9 mouse cellular contexts compared by ENCODE assay signal in genomic region chr2:165968876-165969275, GRCm38 (mm10). TPM values are rescaled to one million over a fixed set of nuclear protein-coding genes. Genes with fewer than 3 reads are reported as not detected.
DNase-seq lines count a peak whose midpoint lies in the region; ATAC-seq and TF ChIP-seq lines count a peak whose summit lies in the region.
"Had no signal": no experiment of that assay in that cellular context is flagged by ENCODE, and none has a peak within 500 bp of the region (broad histone marks: within the 10 kb centered on the region; RNA-seq: fewer than 3 reads in every experiment).

No protein-coding gene starts in this region.

- H3K4me1 ChIP-seq in MEL (ENCODE audit: control insufficient read depth in 1 of 2, insufficient read depth in 2 of 2, low read length in 2 of 2) = peaks cover 4 to 38% of the 10 kb centered on the region in 2 experiments

- DNase-seq in 3134 (ENCODE audit: extremely low read depth, insufficient read length, low spot score) (peak; percentile 75), MEL (ENCODE audit: low read depth, low spot score) (no peak)
- peak; percentile 46 for DNase-seq in gastrocnemius, postnatal 25 days
- peak; percentile 72 for DNase-seq in kidney, adult 9 months
- no peak for DNase-seq in layer of hippocampus, postnatal 36 days
- DNase-seq in spleen, postnatal 4 days (ENCODE audit: low spot score in 2 of 2) = no peak
- DNase-seq in testis, postnatal 14 days (ENCODE audit: low spot score) = no peak

- peak overlapping the region; percentile 39 for H3K27ac ChIP-seq in MEL (ENCODE audit: control insufficient read depth, low read depth, low read length)
- H3K27ac ChIP-seq: embryonic facial prominence, embryonic 15.5 days had no signal

- H3K9ac ChIP-seq in MEL (ENCODE audit: control insufficient read depth, low read depth, low read length, poor library complexity, severe bottlenecking) = peak overlapping the region; percentile 23; the same call in 1 of the 2 replicates
- H3K9ac ChIP-seq: embryonic facial prominence, embryonic 15.5 days had no signal

- H3K79me2 ChIP-seq in MEL (ENCODE audit: control insufficient read depth, insufficient read depth, low read length, poor library complexity) = no peaks in the 10 kb centered on the region

- TF ChIP-seq CTCF in MEL (IDR thresholded peaks at IDR 0.05 in 2 of 3, conservative IDR thresholded peaks at IDR 0.05 in 1 of 3; ENCODE audit: control insufficient read depth in 1 of 3, insufficient read depth in 1 of 3, low read depth in 2 of 3, low read length in 3 of 3, poor library complexity in 1 of 3, severe bottlenecking in 1 of 3) = no peak

- TF ChIP-seq POLR2A in MEL (IDR thresholded peaks at IDR 0.05; ENCODE audit: control insufficient read depth in 1 of 2, insufficient read depth in 1 of 2, low read depth in 1 of 2, low read length in 2 of 2, poor library complexity in 1 of 2) = no peak

- H3K36me3 ChIP-seq in MEL (ENCODE audit: control insufficient read depth in 1 of 2, insufficient read depth in 2 of 2, low read length in 2 of 2) = peaks cover 0 to 20% of the 10 kb centered on the region in 2 experiments; a peak in 2 of 4 replicates
- H3K36me3 ChIP-seq: embryonic facial prominence, embryonic 15.5 days had no signal

- peak overlapping the region in 1 of 2 experiments; percentile 20; a peak in 1 of 4 replicates for H3K4me3 ChIP-seq in MEL (ENCODE audit: control insufficient read depth in 1 of 2, insufficient read depth in 1 of 2, low read depth in 2 of 2, low read length in 2 of 2)
- H3K4me3 ChIP-seq: embryonic facial prominence, embryonic 15.5 days had no signal

- no peak for TF ChIP-seq EP300 in MEL (IDR thresholded peaks at IDR 0.05; ENCODE audit: low read depth in 1 of 2, low read length in 2 of 2)

- H3K27me3 ChIP-seq in MEL (ENCODE audit: control insufficient read depth in 1 of 2, insufficient read depth in 2 of 2, low read length in 2 of 2) = no peaks in the 10 kb centered on the region
- H3K27me3 ChIP-seq: embryonic facial prominence, embryonic 15.5 days had no signal

- H3K9me3 ChIP-seq in MEL (replicated peaks; ENCODE audit: insufficient read depth, low read length) = no peaks in the 10 kb centered on the region
- H3K9me3 ChIP-seq: embryonic facial prominence, embryonic 15.5 days had no signal

- ATAC-seq in megakaryocyte, adult 5-6 weeks (ENCODE audit: poor library complexity, severe bottlenecking) = peak; percentile 77

- TF ChIP-seq RAD21 in MEL (IDR thresholded peaks at IDR 0.05; ENCODE audit: low read depth, low read length) = no peak

TF ChIP-seq in MEL, 35 proteins besides CTCF, POLR2A, EP300 and RAD21:
- peak; percentile 33; the same call in 1 of the 2 replicates for TF ChIP-seq USF1 (IDR thresholded peaks at IDR 0.05; ENCODE audit: low read depth, low read length)
- no peak for TF ChIP-seq MAZ (IDR thresholded peaks at IDR 0.05; ENCODE audit: low read depth, low read length)

RNA-seq across cellular contexts. Expression of gene Ncoa3, which starts 23.6 kb away (rescaled TPM):
- 5.7 and 6.7 TPM in 2 replicates for total RNA-seq in MEL (2012; rRNA removed)
- 10 to 100 TPM; 10.3 to 19.8 TPM for polyA plus RNA-seq in MEL (2012; ENCODE audit: insufficient read depth in 1 of 2, insufficient read length in 2 of 2, low read depth in 1 of 2, low replicate concordance in 2 of 2, missing spikeins in 1 of 2)
- 10 to 100 TPM; 11.3 to 13.5 TPM for total RNA-seq in gastrocnemius, postnatal 25 days (2021)
- total RNA-seq in megakaryocyte, adult 5-6 weeks (2015) = 50.7 and 54.8 TPM in 2 replicates
- total RNA-seq in megakaryocyte, adult 5-6 weeks (2017) = 55.7 and 59.8 TPM in 2 replicates
- total RNA-seq in layer of hippocampus, postnatal 36 days (2021) = 10 to 100 TPM; 34.6 to 37.8 TPM

Comparison
In these comparisons a context has a peak if more than half of its experiments do, and no peak if none do; other contexts are left out.
1. DNase-seq: peak in 3134 (single experiment), gastrocnemius, postnatal 25 days (single experiment) and kidney, adult 9 months (single experiment); none in MEL (single experiment), layer of hippocampus, postnatal 36 days (0 of 2), spleen, postnatal 4 days (0 of 2) and testis, postnatal 14 days (single experiment).